8 mouse cellular contexts compared by ENCODE assay signal in the genomic region with DNA sequence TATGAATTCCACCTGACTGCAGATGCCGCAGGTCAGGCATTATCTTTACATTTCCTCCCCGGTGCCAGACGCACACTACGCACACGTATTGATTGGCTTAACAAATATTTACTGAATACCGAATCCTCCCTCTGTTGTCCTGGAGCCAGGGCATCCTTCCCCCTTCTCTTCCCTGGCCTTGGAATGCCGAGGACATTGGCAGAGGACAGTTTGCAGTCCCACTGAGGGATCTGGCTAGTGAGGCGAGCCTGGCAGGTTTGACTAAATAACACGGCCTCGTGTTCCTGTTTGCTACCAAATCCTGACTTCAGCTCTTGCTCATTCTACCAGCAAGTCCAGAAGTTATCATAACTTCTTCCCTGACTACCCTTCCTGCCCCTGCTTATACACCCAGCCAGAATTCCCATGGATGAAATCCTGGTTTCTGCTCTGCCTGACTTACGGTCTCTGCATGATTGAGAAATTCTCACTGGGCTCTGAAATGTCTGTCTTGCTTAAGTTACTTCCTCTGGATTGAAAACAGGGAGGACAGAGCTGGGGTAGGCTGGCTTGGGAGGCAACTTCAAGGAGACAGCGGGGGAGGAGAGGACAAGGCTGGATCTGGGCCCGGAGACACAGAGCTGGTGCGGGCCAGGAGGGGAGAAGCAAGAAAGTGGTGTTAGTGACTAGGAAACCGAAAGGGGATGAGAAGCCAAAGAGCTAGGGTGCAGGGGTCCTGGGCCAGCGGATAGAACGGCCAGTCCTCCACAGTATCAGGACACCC. TPM values are rescaled to one million over a fixed set of nuclear protein-coding genes. Genes with fewer than 3 reads are reported as not detected.
DNase-seq lines count a peak whose midpoint lies in the region; ATAC-seq and TF ChIP-seq lines count a peak whose summit lies in the region.

No protein-coding gene starts in this region.

- TF ChIP-seq POLR2A in cortical plate, adult 2 months (IDR thresholded peaks at IDR 0.05; ENCODE audit: extremely low read depth, insufficient read depth, low read length) = no peak

- peaks cover 10% of the 10 kb centered on the region for H3K36me3 ChIP-seq in midbrain, embryonic 11.5 days (ENCODE audit: control insufficient read depth, insufficient read depth, low read length)
- peaks cover 84% of the 10 kb centered on the region for H3K36me3 ChIP-seq in midbrain, embryonic 14.5 days (ENCODE audit: control insufficient read depth, insufficient read depth, low read length)
- H3K36me3 ChIP-seq in heart, embryonic 14.5 days (ENCODE audit: control insufficient read depth, insufficient read depth, low read length) = peaks cover 6% of the 10 kb centered on the region
- peaks cover 50% of the 10 kb centered on the region for H3K36me3 ChIP-seq in midbrain, postnatal 0 days (ENCODE audit: insufficient read depth, low read length)

- WGBS in midbrain, embryonic 11.5 days = 66% methylated on average over 17 of the region's 17 CpGs
- WGBS in midbrain, embryonic 14.5 days = 73% methylated on average over 17 of the region's 17 CpGs
- WGBS in heart, embryonic 14.5 days = 44% methylated on average over 17 of the region's 17 CpGs
- 67% methylated on average over 17 of the region's 17 CpGs for WGBS in midbrain, postnatal 0 days

- H3K4me3 ChIP-seq in midbrain, embryonic 11.5 days (ENCODE audit: low read depth, low read length) = no peak overlapping the region
- H3K4me3 ChIP-seq in midbrain, embryonic 14.5 days (replicated peaks; ENCODE audit: low read depth, low read length) = no peak overlapping the region
- H3K4me3 ChIP-seq in cortical plate, adult 2 months (ENCODE audit: insufficient read depth, low read length) = no peak overlapping the region
- no peak overlapping the region for H3K4me3 ChIP-seq in heart, embryonic 14.5 days (ENCODE audit: control insufficient read depth in 1 of 2, insufficient read depth in 1 of 2, low read depth in 1 of 2, low read length in 2 of 2)
- H3K4me3 ChIP-seq in midbrain, postnatal 0 days (ENCODE audit: low read depth, low read length) = no peak overlapping the region

- H3K4me2 ChIP-seq in midbrain, embryonic 11.5 days = no peak overlapping the region
- H3K4me2 ChIP-seq in midbrain, embryonic 14.5 days (ENCODE audit: low read length) = no peak overlapping the region
- H3K4me2 ChIP-seq in heart, embryonic 14.5 days (ENCODE audit: low read length) = no peak overlapping the region
- no peak overlapping the region for H3K4me2 ChIP-seq in midbrain, postnatal 0 days (ENCODE audit: low read depth, low read length, poor library complexity, severe bottlenecking)

- H3K27me3 ChIP-seq in midbrain, embryonic 11.5 days (ENCODE audit: control insufficient read depth, insufficient read depth, low read length) = no peaks in the 10 kb centered on the region
- H3K27me3 ChIP-seq in midbrain, embryonic 14.5 days (ENCODE audit: control insufficient read depth, insufficient read depth, low read length) = no peaks in the 10 kb centered on the region
- H3K27me3 ChIP-seq in heart, embryonic 14.5 days (ENCODE audit: control insufficient read depth, insufficient read depth, low read length) = no peaks in the 10 kb centered on the region
- no peaks in the 10 kb centered on the region for H3K27me3 ChIP-seq in midbrain, postnatal 0 days (ENCODE audit: insufficient read depth, low read length)

- no peak overlapping the region for H3K9ac ChIP-seq in midbrain, embryonic 11.5 days (ENCODE audit: low read length)
- no peak overlapping the region for H3K9ac ChIP-seq in midbrain, embryonic 14.5 days (replicated peaks; ENCODE audit: low read length)
- peak overlapping the region; percentile 17; the same call in 1 of the 2 replicates for H3K9ac ChIP-seq in heart, embryonic 14.5 days (ENCODE audit: low read length)
- no peak overlapping the region for H3K9ac ChIP-seq in midbrain, postnatal 0 days (replicated peaks; ENCODE audit: low read length, poor library complexity, severe bottlenecking)

- DNase-seq in midbrain, embryonic 11.5 days (ENCODE audit: low spot score, missing footprints) = no peak
- no peak for DNase-seq in midbrain, embryonic 14.5 days
- peak; percentile 46 to 70 for DNase-seq in kidney, postnatal 36 days
- DNase-seq in midbrain, postnatal 0 days (ENCODE audit: low spot score) = peak; percentile 31
- DNase-seq in spleen, adult 18-20 months = no peak
- DNase-seq in thymus, postnatal 4 days = no peak

- ATAC-seq in midbrain, embryonic 11.5 days (ENCODE audit: low FRiP score) = no peak
- no peak for ATAC-seq in midbrain, embryonic 14.5 days (ENCODE audit: low FRiP score, low TSS enrichment)
- ATAC-seq in heart, embryonic 14.5 days (ENCODE audit: insufficient number of reproducible peaks, insufficient read depth, low FRiP score, low read depth) = peak; percentile 36
- ATAC-seq in midbrain, postnatal 0 days (ENCODE audit: low FRiP score) = no peak

- TF ChIP-seq CTCF in cortical plate, adult 2 months (IDR thresholded peaks at IDR 0.05; ENCODE audit: extremely low read depth, insufficient read depth, low read length) = no peak
- TF ChIP-seq CTCF in midbrain, postnatal 0 days (IDR thresholded peaks at IDR 0.05) = no peak

- no peaks in the 10 kb centered on the region for H3K9me3 ChIP-seq in midbrain, embryonic 11.5 days (ENCODE audit: control insufficient read depth, low read length)
- H3K9me3 ChIP-seq in midbrain, embryonic 14.5 days (ENCODE audit: control insufficient read depth, low read length) = no peaks in the 10 kb centered on the region
- H3K9me3 ChIP-seq in heart, embryonic 14.5 days (ENCODE audit: control insufficient read depth, low read length) = no peaks in the 10 kb centered on the region
- no peaks in the 10 kb centered on the region for H3K9me3 ChIP-seq in midbrain, postnatal 0 days (ENCODE audit: low read length)

- peaks cover 3% of the 10 kb centered on the region; the same call in 1 of the 2 replicates for H3K4me1 ChIP-seq in midbrain, embryonic 11.5 days (ENCODE audit: control insufficient read depth, insufficient read depth, low read length)
- H3K4me1 ChIP-seq in midbrain, embryonic 14.5 days (ENCODE audit: control insufficient read depth, insufficient read depth, low read length) = no peaks in the 10 kb centered on the region
- peaks cover 20% of the 10 kb centered on the region for H3K4me1 ChIP-seq in cortical plate, adult 2 months (ENCODE audit: control insufficient read depth, insufficient read depth, low read length)
- H3K4me1 ChIP-seq in heart, embryonic 14.5 days (ENCODE audit: control insufficient read depth in 2 of 2, insufficient read depth in 2 of 2, low read length in 2 of 2) = peaks cover 61 to 66% of the 10 kb centered on the region in 2 experiments
- no peaks in the 10 kb centered on the region for H3K4me1 ChIP-seq in midbrain, postnatal 0 days (ENCODE audit: insufficient read depth, low read length)

- peak overlapping the region; percentile 9; the same call in 1 of the 2 replicates for H3K27ac ChIP-seq in midbrain, embryonic 11.5 days (ENCODE audit: low read depth, low read length)
- no peak overlapping the region for H3K27ac ChIP-seq in midbrain, embryonic 14.5 days (replicated peaks; ENCODE audit: low read depth, low read length)
- peak overlapping the region; percentile 67 for H3K27ac ChIP-seq in cortical plate, adult 2 months (ENCODE audit: insufficient read depth, low read length)
- H3K27ac ChIP-seq in heart, embryonic 14.5 days (replicated peaks in 1 of 2; ENCODE audit: control insufficient read depth in 1 of 2, insufficient read depth in 1 of 2, low read depth in 2 of 2, low read length in 2 of 2) = peak overlapping the region; percentile 37 to 72
- peak overlapping the region; percentile 13; the same call in 1 of the 2 replicates for H3K27ac ChIP-seq in midbrain, postnatal 0 days (ENCODE audit: low read depth, low read length)

RNA-seq across cellular contexts. Expression of gene Lrp1, which starts 21.0 kb away (rescaled TPM):
- 52.2 and 58.8 TPM in 2 replicates for polyA plus RNA-seq in midbrain, embryonic 11.5 days (2014; fragmentation: Nextera tagmentation; extraction: Ambion mirVana)
- polyA plus RNA-seq in midbrain, embryonic 14.5 days (2014; fragmentation: Nextera tagmentation; extraction: Ambion mirVana) = 110 and 131 TPM in 2 replicates
- 294 and 309 TPM in 2 replicates for polyA plus RNA-seq in cortical plate, adult 2 months (2012; rRNA removed)
- polyA plus RNA-seq in heart, embryonic 14.5 days (2014; fragmentation: Nextera tagmentation; extraction: Ambion mirVana) = 29.4 and 31.2 TPM in 2 replicates
- 297 and 319 TPM in 2 replicates for total RNA-seq in midbrain, postnatal 0 days (2014; rRNA removed)
- polyA plus RNA-seq in midbrain, postnatal 0 days (2015; fragmentation: Nextera tagmentation; extraction: Ambion mirVana) = 79.8 and 84.4 TPM in 2 replicates

RNA-seq across cellular contexts. Expression of gene Stat6, which starts 42.8 kb away (rescaled TPM):
- 5.7 and 6.9 TPM in 2 replicates for polyA plus RNA-seq in midbrain, embryonic 11.5 days (2014; fragmentation: Nextera tagmentation; extraction: Ambion mirVana)
- polyA plus RNA-seq in midbrain, embryonic 14.5 days (2014; fragmentation: Nextera tagmentation; extraction: Ambion mirVana) = 1.4 and 4.0 TPM in 2 replicates
- 11.9 and 12.6 TPM in 2 replicates for polyA plus RNA-seq in cortical plate, adult 2 months (2012; rRNA removed)
- 25.2 and 25.7 TPM in 2 replicates for polyA plus RNA-seq in heart, embryonic 14.5 days (2014; fragmentation: Nextera tagmentation; extraction: Ambion mirVana)
- total RNA-seq in midbrain, postnatal 0 days (2014; rRNA removed) = 6.1 and 10.2 TPM in 2 replicates
- polyA plus RNA-seq in midbrain, postnatal 0 days (2015; fragmentation: Nextera tagmentation; extraction: Ambion mirVana) = 3.9 and 4.3 TPM in 2 replicates

Comparison
In these comparisons a context has a peak if more than half of its experiments do, and no peak if none do; other contexts are left out.
1. DNase-seq: peak in kidney, postnatal 36 days (2 of 2) and midbrain, postnatal 0 days (single experiment); none in midbrain, embryonic 11.5 days (single experiment), midbrain, embryonic 14.5 days (single experiment), spleen, adult 18-20 months (0 of 2) and thymus, postnatal 4 days (single experiment).